Mouse (Mus musculus): ENCODE data around the gene Gpr137c. TPM values are rescaled to one million over a fixed set of nuclear protein-coding genes. Genes with fewer than 3 reads are reported as not detected.

Gene Gpr137c
- total RNA-seq, 2 experiments from 2014 or later: 4.3 to 4.9 TPM

GRCm38 (mm10) chr14:45329018-45329588 lies 109.6 kb downstream of the Gpr137c start:
- intact Hi-C loops (cut with DNase I): no loop called here
- no peak for DNase-seq (ENCODE audit: low spot score)

GRCm38 (mm10) chr14:45329589-45330181 lies 110.2 kb downstream of the Gpr137c start, which contains the start of gene Psmc6:
TSS of gene Psmc6 (plus strand) at chr14:45329788.
- intact Hi-C loops (cut with DNase I): loop anchor here (5.0 kb wide), 1 partner anchor 328 kb away; the partner anchor contains the start of gene Ddhd1
- peak; percentile 81 for DNase-seq (ENCODE audit: low spot score)

Other genes starting within 250 kb of the Gpr137c start
- gene Ptger2, start 231.5 kb upstream of the Gpr137c start, total RNA-seq (2021): under 1 TPM; 0.16 to 0.22 TPM
- 10 to 100 TPM; 11.0 to 13.2 TPM for gene Txndc16, start 611 bp downstream of the Gpr137c start, total RNA-seq (2021)
- gene Ero1l, start 99.1 kb downstream of the Gpr137c start, total RNA-seq (2021): 10 to 100 TPM; 24.5 to 25.6 TPM
- 10 to 100 TPM; 91.3 to 94.0 TPM for gene Psmc6, start 110.1 kb downstream of the Gpr137c start, total RNA-seq (2021)
- gene Styx, start 131.4 kb downstream of the Gpr137c start, total RNA-seq (2021): 10 to 100 TPM; 26.3 to 28.1 TPM
- 10 to 100 TPM in 1 of 2 experiments, 1 to 10 TPM in 1; 9.3 to 11.5 TPM for gene Gnpnat1, start 185.2 kb downstream of the Gpr137c start, total RNA-seq (2021)